Comparison of ENCODE assay signal across 11 mouse cellular contexts in genomic region chr9:108453458-108453857, GRCm38 (mm10). TPM values are rescaled to one million over a fixed set of nuclear protein-coding genes. Genes with fewer than 3 reads are reported as not detected.
A peak's percentile ranks its signal among the peaks of the same experiment; 100 is the strongest.
DNase-seq lines count a peak whose midpoint lies in the region; ATAC-seq and TF ChIP-seq lines count a peak whose summit lies in the region.
"Had no signal": no experiment of that assay in that cellular context is flagged by ENCODE, and none has a peak within 500 bp of the region (broad histone marks: within the 10 kb centered on the region; RNA-seq: fewer than 3 reads in every experiment).

No protein-coding gene starts in this region.

- no peaks in the 10 kb centered on the region for H3K9me3 ChIP-seq in kidney, postnatal 0 days (replicated peaks; ENCODE audit: low read length)
- H3K9me3 ChIP-seq in embryonic facial prominence, embryonic 15.5 days (replicated peaks), result no peaks in the 10 kb centered on the region
- no peaks in the 10 kb centered on the region for H3K9me3 ChIP-seq in midbrain, embryonic 13.5 days
- H3K9me3 ChIP-seq: G1E had no signal

- no peaks in the 10 kb centered on the region for H3K36me3 ChIP-seq in kidney, postnatal 0 days (ENCODE audit: insufficient read depth, low read length)
- H3K36me3 ChIP-seq in embryonic facial prominence, embryonic 15.5 days, result peaks cover 3% of the 10 kb centered on the region; the same call in 1 of the 2 replicates
- H3K36me3 ChIP-seq in midbrain, embryonic 13.5 days, result peaks cover 7% of the 10 kb centered on the region

- H3K4me1 ChIP-seq in kidney, postnatal 0 days (replicated peaks; ENCODE audit: insufficient read depth, low read length), result peaks cover 8% of the 10 kb centered on the region; the same call in 1 of the 2 replicates
- H3K4me1 ChIP-seq in embryonic facial prominence, embryonic 15.5 days, result peaks cover 51% of the 10 kb centered on the region
- H3K4me1 ChIP-seq in midbrain, embryonic 13.5 days (replicated peaks), result peaks cover 52% of the 10 kb centered on the region

- WGBS in kidney, postnatal 0 days, result 81% methylated on average over 4 of the region's 4 CpGs
- 46% methylated on average over 4 of the region's 4 CpGs for WGBS in embryonic facial prominence, embryonic 15.5 days
- 87% methylated on average over 4 of the region's 4 CpGs for WGBS in midbrain, embryonic 13.5 days

- no peak for ATAC-seq in kidney, postnatal 0 days (replicated peaks; ENCODE audit: low FRiP score, low read depth)
- no peak for ATAC-seq in embryonic facial prominence, embryonic 15.5 days (ENCODE audit: insufficient number of reproducible peaks, low FRiP score, low TSS enrichment, low read depth)
- ATAC-seq in midbrain, embryonic 13.5 days, result no peak

- H3K4me2 ChIP-seq in kidney, postnatal 0 days (ENCODE audit: low read length), result 0 out of 2 replicates have a peak overlapping the region, but pooled peaks have one; percentile 95
- peak overlapping the region; percentile 86 for H3K4me2 ChIP-seq in embryonic facial prominence, embryonic 15.5 days (replicated peaks)
- H3K4me2 ChIP-seq in midbrain, embryonic 13.5 days (replicated peaks), result peak overlapping the region; percentile 74

- H3K27ac ChIP-seq in kidney, postnatal 0 days, result no peak overlapping the region
- H3K27ac ChIP-seq in embryonic facial prominence, embryonic 15.5 days (replicated peaks), result peak overlapping the region; percentile 91
- H3K27ac ChIP-seq in midbrain, embryonic 13.5 days, result peak overlapping the region; percentile 93

- peak overlapping the region; percentile 19; the same call in 1 of the 2 replicates for H3K9ac ChIP-seq in kidney, postnatal 0 days (ENCODE audit: low read depth, low read length)
- H3K9ac ChIP-seq in embryonic facial prominence, embryonic 15.5 days, result no peak overlapping the region
- H3K9ac ChIP-seq in midbrain, embryonic 13.5 days (replicated peaks), result peak overlapping the region; percentile 83

- H3K27me3 ChIP-seq in kidney, postnatal 0 days (ENCODE audit: insufficient read depth, low read length), result no peaks in the 10 kb centered on the region
- no peaks in the 10 kb centered on the region for H3K27me3 ChIP-seq in embryonic facial prominence, embryonic 15.5 days
- no peaks in the 10 kb centered on the region for H3K27me3 ChIP-seq in midbrain, embryonic 13.5 days

- no peak for TF ChIP-seq CTCF in kidney, postnatal 0 days (IDR thresholded peaks at IDR 0.05; ENCODE audit: low read depth)

- no peak for DNase-seq in kidney, postnatal 0 days (ENCODE audit: low spot score)
- DNase-seq in kidney, postnatal 25 days, result no peak
- DNase-seq in brain, adult 2 months (ENCODE audit: low read depth, low spot score), result peak; percentile 68
- DNase-seq in retina, postnatal 1 day, result no peak
- DNase-seq in retina, embryonic 14.5 days (ENCODE audit: low spot score), result no peak
- DNase-seq: adrenal gland, postnatal 10 days; cerebellum, adult 9-10 months had no signal

- no peak overlapping the region for H3K4me3 ChIP-seq in kidney, postnatal 0 days (replicated peaks; ENCODE audit: low read depth, low read length)
- peak overlapping the region; percentile 62 for H3K4me3 ChIP-seq in embryonic facial prominence, embryonic 15.5 days (replicated peaks)
- peak overlapping the region; percentile 61 for H3K4me3 ChIP-seq in midbrain, embryonic 13.5 days (replicated peaks)

RNA-seq across cellular contexts. Expression of gene Ccdc71, which starts 6.9 kb away (rescaled TPM):
- 49.5 and 55.3 TPM in 2 replicates for polyA plus RNA-seq in kidney, postnatal 0 days (2015; fragmentation: Nextera tagmentation; extraction: Ambion mirVana)
- polyA plus RNA-seq in embryonic facial prominence, embryonic 15.5 days (2015; fragmentation: Nextera tagmentation; extraction: Ambion mirVana), result 58.6 and 60.7 TPM in 2 replicates
- 59.7 and 63.5 TPM in 2 replicates for polyA plus RNA-seq in midbrain, embryonic 13.5 days (2015; fragmentation: Nextera tagmentation; extraction: Ambion mirVana)

RNA-seq across cellular contexts. Expression of gene Klhdc8b, which starts 7.9 kb away (rescaled TPM):
- 31.1 and 33.5 TPM in 2 replicates for polyA plus RNA-seq in kidney, postnatal 0 days (2015; fragmentation: Nextera tagmentation; extraction: Ambion mirVana)
- 33.4 and 35.7 TPM in 2 replicates for polyA plus RNA-seq in embryonic facial prominence, embryonic 15.5 days (2015; fragmentation: Nextera tagmentation; extraction: Ambion mirVana)
- polyA plus RNA-seq in midbrain, embryonic 13.5 days (2015; fragmentation: Nextera tagmentation; extraction: Ambion mirVana), result 75.7 and 84.8 TPM in 2 replicates

RNA-seq across cellular contexts. Expression of gene BC048562, which starts 17.2 kb away (rescaled TPM):
- not detected in 2 replicates for polyA plus RNA-seq in kidney, postnatal 0 days (2015; fragmentation: Nextera tagmentation; extraction: Ambion mirVana)
- polyA plus RNA-seq in embryonic facial prominence, embryonic 15.5 days (2015; fragmentation: Nextera tagmentation; extraction: Ambion mirVana), result not detected in 2 replicates
- polyA plus RNA-seq in midbrain, embryonic 13.5 days (2015; fragmentation: Nextera tagmentation; extraction: Ambion mirVana), result not detected in 2 replicates
- polyA plus RNA-seq: urinary bladder, adult 2 months had no signal

RNA-seq across cellular contexts. Expression of gene Ccdc36, which starts 25.2 kb away (rescaled TPM):
- 0.91 and 0.96 TPM in 2 replicates for polyA plus RNA-seq in kidney, postnatal 0 days (2015; fragmentation: Nextera tagmentation; extraction: Ambion mirVana)
- 1.2 and 1.3 TPM in 2 replicates for polyA plus RNA-seq in embryonic facial prominence, embryonic 15.5 days (2015; fragmentation: Nextera tagmentation; extraction: Ambion mirVana)
- 1.3 and 1.7 TPM in 2 replicates for polyA plus RNA-seq in midbrain, embryonic 13.5 days (2015; fragmentation: Nextera tagmentation; extraction: Ambion mirVana)
- polyA plus RNA-seq: G1E had no signal

RNA-seq across cellular contexts. Expression of gene Lamb2, which starts 26.1 kb away (rescaled TPM):
- 35.6 and 38.9 TPM in 2 replicates for polyA plus RNA-seq in kidney, postnatal 0 days (2015; fragmentation: Nextera tagmentation; extraction: Ambion mirVana)
- 70.2 and 71.7 TPM in 2 replicates for polyA plus RNA-seq in embryonic facial prominence, embryonic 15.5 days (2015; fragmentation: Nextera tagmentation; extraction: Ambion mirVana)
- 20.0 and 24.1 TPM in 2 replicates for polyA plus RNA-seq in midbrain, embryonic 13.5 days (2015; fragmentation: Nextera tagmentation; extraction: Ambion mirVana)
